Mouse (Mus musculus): ENCODE results near the gene Olfr287.

Olfr287 gene

GRCm38 (mm10) chr15:98220877-98221276 is at the start of gene Olfr287, which contains the start of gene Gm44579:
Gene Olfr287 (minus strand): TSS chr15:98221056.
Gene Gm44579 (minus strand): TSS chr15:98220977.
- CTCF ChIA-PET, result interaction anchor here in 1 of 4 experiments (2.8 kb wide), 1 partner anchor 169 kb away, joined by 7 read pairs; no protein-coding TSS in a partner anchor
- POLR2A ChIA-PET, result no interaction called here

- CTCF ChIA-PET, result no interaction called here
- POLR2A ChIA-PET, result no interaction called here
Observed at GRCm38 (mm10) chr15:98257776-98258175, 36.9 kb upstream of the Olfr287 start.

DNA sequence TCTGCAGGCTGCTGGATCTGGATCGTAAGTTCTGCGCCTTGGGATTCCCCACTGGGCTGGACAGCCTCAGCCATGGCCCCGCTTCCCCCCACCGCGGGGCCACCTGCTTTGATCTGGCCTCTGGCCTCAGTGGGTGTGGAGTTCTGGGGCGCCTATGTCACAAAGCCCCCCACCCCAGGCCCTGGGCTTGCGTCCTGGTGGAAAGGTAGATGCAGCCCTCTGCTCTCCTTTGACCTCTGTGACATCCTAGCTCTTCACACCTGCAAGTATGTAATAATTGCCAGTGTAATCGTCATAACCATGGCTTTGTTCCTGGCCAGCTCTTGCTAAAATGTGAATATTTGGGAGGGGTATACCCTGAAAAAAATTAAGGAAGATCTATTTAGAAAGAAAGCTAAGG is 36.3 kb upstream of the Olfr287 start, which contains the start of gene H1fnt:
TSS of gene H1fnt (minus strand) at position 101 of the 400 bp plus-strand sequence.
- CTCF ChIA-PET, result no interaction called here
- POLR2A ChIA-PET, result no interaction called here

GRCm38 (mm10) chr15:98256271-98256670 is 35.4 kb upstream of the Olfr287 start:
- POLR2A ChIA-PET, result no interaction called here

GRCm38 (mm10) chr15:98235442-98235841 is 14.6 kb upstream of the Olfr287 start:
- ChIA-PET CTCF (no interaction called here), POLR2A (no interaction called here)

More at GRCm38 (mm10) chr15:98256271-98256670, 35.4 kb upstream of the Olfr287 start:
- CTCF ChIA-PET, result interaction anchor here in 3 of 4 experiments (0.5 to 0.6 kb wide), 3 partner anchors 34 to 248 kb away, joined by 3 to 4 read pairs (median 4); no protein-coding TSS in a partner anchor

GRCm38 (mm10) chr15:98234350-98234749 is 13.5 kb upstream of the Olfr287 start, which contains the start of gene Olfr286:
Gene Olfr286 (minus strand): TSS chr15:98234450.
- CTCF ChIA-PET, result interaction anchor here in 1 of 4 experiments (0.6 kb wide), 1 partner anchor 188 kb away, joined by 4 read pairs; no protein-coding TSS in a partner anchor
- POLR2A ChIA-PET, result no interaction called here

DNA sequence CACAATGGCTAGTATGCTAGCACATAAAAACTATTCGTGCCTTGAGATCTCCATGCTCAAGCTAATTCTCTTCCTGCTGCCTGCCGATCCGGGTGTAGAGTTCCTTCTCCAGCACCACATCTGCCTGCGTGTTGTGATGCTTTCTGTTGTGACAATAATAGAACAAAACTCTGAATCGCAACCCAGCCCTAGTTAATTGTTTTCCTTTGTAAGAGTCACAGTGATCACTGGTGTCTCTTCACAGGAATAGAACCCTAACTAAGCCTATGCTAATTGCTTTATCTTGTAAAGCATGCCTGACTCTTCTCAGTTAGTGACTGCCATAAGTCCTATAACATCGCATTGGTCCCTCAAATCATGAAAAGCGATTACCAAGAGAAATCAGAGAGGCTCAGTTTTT is 5.2 kb upstream of the Olfr287 start:
- ChIA-PET CTCF (interaction anchor here in 2 of 4 experiments (0.6 to 0.7 kb wide), 2 partner anchors 164 to 326 kb away, joined by 3 to 4 read pairs; no protein-coding TSS in a partner anchor), POLR2A (interaction anchor here in 1 of 4 experiments (0.9 to 1.4 kb wide), 3 partner anchors 12 to 21 kb away, joined by 3 to 5 read pairs (median 4); no protein-coding TSS in a partner anchor)

DNA sequence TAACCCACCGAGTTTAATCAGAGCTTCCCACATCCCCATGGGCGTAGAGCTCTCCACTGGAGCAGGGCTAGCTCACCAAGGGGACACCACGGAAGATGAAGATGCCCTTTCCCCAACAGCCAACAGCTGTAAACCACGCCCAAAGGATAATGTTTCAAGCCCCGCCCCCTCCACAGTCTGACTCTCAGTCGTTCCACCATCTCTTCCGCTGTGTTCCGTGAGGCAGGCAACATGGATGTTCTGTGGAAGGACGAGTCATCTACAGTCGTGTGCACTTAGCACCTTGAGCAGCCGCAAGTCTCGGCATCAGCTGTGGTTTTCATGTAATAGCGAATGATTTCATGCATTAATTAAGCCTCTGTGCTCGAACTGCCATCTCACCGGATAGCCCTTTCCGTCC is 4.8 kb upstream of the Olfr287 start:
- ChIA-PET POLR2A (interaction anchor here in 1 of 4 experiments (0.9 to 1.4 kb wide), 3 partner anchors 12 to 21 kb away, joined by 3 to 5 read pairs (median 4); no protein-coding TSS in a partner anchor), CTCF (interaction anchor here in 3 of 4 experiments (0.6 to 0.7 kb wide), 3 partner anchors 164 to 1289 kb away, joined by 3 to 4 read pairs (median 4); no protein-coding TSS in a partner anchor)

DNA sequence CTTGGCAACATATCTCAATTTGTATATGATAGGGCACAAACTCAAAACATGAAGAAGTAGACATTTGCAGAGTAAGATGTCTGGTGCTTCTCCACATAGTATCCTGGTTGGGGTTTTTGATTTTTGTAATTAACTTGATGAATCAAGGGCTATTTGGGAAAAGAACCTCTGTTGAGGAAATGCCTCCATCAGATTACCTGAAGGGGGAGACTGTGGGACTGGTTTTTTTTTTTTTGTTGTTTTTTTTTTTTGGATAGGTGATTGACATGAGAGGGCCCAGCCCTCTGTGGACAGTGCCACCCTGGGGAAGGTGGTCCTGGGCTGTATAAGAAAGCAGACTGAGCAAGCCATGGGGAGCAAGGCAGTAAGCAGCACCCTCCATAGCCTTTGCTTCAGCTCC is 1.5 kb upstream of the Olfr287 start:
- CTCF ChIA-PET, result interaction anchor here in 1 of 4 experiments (2.8 kb wide), 1 partner anchor 167 kb away, joined by 7 read pairs; no protein-coding TSS in a partner anchor
- POLR2A ChIA-PET, result no interaction called here

DNA sequence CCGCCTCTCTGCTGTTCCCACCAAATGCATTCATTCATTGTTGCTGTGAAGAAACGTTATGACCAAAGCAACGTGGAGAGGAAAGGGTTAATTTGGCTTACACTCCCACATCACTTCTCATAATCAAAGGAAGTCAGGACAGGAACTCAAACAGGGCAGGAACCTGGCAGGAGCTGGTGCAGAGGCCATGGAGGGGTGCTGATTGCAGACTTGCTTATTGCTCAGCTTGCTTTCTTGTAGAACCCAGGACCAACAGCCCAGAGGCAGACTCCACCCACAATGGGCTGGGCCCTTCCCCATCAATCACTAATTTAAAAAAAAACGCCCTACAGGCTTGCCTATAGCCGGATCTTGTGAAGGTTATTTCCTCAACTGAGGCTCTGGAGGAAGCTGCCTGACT is 6.7 kb downstream of the Olfr287 start:
- POLR2A ChIA-PET, result interaction anchor here in 3 of 4 experiments (0.5 to 1.4 kb wide), 6 partner anchors 11 to 357 kb away, joined by 3 to 4 read pairs (median 4); no protein-coding TSS in a partner anchor
- CTCF ChIA-PET, result interaction anchor here in 3 of 4 experiments (0.6 to 0.7 kb wide), 5 partner anchors 121 to 547 kb away, joined by 3 to 6 read pairs (median 3); partner anchors contain the start of gene Senp1 (in 1 of the 3)

DNA sequence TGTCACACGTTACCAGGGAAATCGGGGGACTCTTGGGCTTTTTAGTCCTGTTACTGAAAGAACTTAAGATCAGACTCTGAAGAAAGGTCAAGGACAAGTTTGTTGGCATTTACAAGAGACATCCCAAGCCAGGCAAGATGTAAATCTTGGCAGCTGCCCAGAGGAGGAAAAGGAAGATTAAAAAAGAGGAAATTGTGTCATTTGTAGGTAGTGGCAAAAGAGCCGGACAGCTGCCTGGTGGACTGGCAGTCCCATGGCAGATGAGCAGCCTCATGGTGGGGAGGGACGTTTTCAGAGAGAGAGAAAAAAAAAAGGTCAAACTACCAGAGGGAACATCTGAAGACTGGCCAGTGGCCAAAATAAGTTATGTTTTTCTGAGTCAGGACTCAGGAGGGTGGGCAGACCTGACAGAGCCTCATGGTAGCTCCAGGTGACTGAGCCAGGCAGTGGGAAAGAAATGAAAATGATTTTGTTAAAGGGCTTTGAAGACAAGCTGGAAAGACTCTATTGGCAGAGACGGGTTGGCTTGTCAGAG is 7.5 kb downstream of the Olfr287 start:
- CTCF ChIA-PET, result interaction anchor here in 2 of 4 experiments (0.6 kb wide), 2 partner anchors 262 to 265 kb away, joined by 3 to 4 read pairs; no protein-coding TSS in a partner anchor
- POLR2A ChIA-PET, result interaction anchor here in 3 of 4 experiments (0.7 to 1.4 kb wide), 4 partner anchors 9 to 356 kb away, joined by 3 to 4 read pairs (median 3); no protein-coding TSS in a partner anchor

DNA sequence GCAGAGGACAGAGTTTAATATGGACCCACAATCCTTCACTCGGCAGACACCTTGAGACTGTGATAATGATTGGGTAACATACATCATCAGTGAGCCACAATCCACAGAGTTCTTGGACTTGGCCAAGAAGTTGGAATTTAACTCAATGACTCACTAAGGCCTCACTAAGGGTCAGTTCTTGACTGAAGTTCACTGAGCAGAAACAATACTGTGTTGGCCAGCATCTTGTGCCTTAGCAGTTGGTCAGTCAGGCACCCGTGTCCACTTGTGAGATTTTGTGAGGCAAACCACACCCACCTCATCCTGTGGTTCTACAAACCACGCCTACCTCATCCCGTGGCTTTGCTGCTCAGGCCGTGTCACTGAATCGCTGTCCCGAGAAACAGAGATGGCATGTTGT is 11.2 kb downstream of the Olfr287 start:
- CTCF ChIA-PET, result no interaction called here

DNA sequence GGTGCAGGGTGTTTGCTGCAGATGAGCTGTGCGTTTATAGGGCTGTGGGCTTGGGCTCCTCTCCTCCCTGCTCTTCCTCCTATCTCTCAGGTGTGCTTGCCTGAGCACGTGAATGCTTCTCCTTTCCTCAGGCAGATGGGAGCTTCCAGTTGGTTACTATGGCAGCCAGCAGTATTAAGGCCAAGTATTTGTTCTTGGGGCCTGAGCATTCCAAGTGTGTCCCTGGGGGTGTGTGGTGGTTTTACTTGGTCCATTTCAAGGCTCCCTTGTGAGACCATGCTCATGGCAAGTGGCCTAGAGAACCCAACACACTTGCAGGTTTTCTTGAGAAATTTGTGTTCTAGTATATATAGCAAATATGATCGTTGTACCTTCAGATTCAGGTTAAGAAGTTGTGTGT is 25.4 kb downstream of the Olfr287 start, which contains the start of gene Olfr288:
TSS of gene Olfr288 (minus strand) at position 101 of the 400 bp plus-strand sequence.
- CTCF ChIA-PET, result interaction anchor here in 2 of 4 experiments (0.5 to 0.7 kb wide), 2 partner anchors 14 to 318 kb away, joined by 3 read pairs; no protein-coding TSS in a partner anchor
- POLR2A ChIA-PET, result interaction anchor here in 1 of 4 experiments (1.0 kb wide), 1 partner anchor 13 kb away, joined by 3 read pairs; no protein-coding TSS in a partner anchor

More for the DNA sequence above, 11.2 kb downstream of the Olfr287 start:
- POLR2A ChIA-PET, result no interaction called here

DNA sequence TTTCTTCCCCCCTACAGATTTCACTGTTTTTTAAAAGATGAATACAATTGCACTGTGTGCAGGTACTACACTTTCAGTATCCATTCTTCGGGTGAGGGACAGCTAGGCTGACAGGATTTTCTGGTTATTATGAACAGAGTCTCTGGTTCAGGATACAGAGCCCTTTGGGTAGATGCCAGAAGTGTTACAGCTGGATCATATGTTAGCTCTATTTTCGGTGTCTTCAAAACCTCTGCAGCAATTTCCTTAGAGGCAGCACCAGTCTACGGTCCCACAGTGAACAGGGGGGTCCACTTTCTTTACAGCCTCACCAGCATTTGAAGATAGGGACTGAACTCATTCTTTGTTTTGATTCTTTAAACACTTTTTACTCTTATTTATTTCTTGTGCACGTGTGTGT is 36.4 kb downstream of the Olfr287 start:
- ChIA-PET CTCF (no interaction called here), POLR2A (no interaction called here)

GRCm38 (mm10) chr15:98181856-98182570 is 38.8 kb downstream of the Olfr287 start:
- CTCF ChIA-PET, result interaction anchor here (0.5 to 3.1 kb wide), 30 partner anchors 8 to 1267 kb away, joined by 3 to 35 read pairs (median 4); partner anchors contain the start of gene Tmem106c (in 1 of the 4)
- POLR2A ChIA-PET, result interaction anchor here in 2 of 4 experiments (0.8 to 1.5 kb wide), 15 partner anchors 9 to 1544 kb away, joined by 3 to 5 read pairs (median 3); partner anchors contain the start of genes Olfr288 (in 1 of the 2) and Senp1 (in 1 of the 2)

- ChIA-PET CTCF (interaction anchor here (0.5 to 3.1 kb wide), 34 partner anchors 8 to 1318 kb away, joined by 3 to 35 read pairs (median 4); partner anchors contain the start of gene Tmem106c (in 1 of the 4)), POLR2A (interaction anchor here in 3 of 4 experiments (0.7 to 1.5 kb wide), 18 partner anchors 9 to 1543 kb away, joined by 3 to 7 read pairs (median 3); partner anchors contain the start of genes Ccdc184 (in 1 of the 3), Pfkm (in 1 of the 3) and Senp1 (in 1 of the 3))
Observed at GRCm38 (mm10) chr15:98181132-98181711, 39.6 kb downstream of the Olfr287 start.

DNA sequence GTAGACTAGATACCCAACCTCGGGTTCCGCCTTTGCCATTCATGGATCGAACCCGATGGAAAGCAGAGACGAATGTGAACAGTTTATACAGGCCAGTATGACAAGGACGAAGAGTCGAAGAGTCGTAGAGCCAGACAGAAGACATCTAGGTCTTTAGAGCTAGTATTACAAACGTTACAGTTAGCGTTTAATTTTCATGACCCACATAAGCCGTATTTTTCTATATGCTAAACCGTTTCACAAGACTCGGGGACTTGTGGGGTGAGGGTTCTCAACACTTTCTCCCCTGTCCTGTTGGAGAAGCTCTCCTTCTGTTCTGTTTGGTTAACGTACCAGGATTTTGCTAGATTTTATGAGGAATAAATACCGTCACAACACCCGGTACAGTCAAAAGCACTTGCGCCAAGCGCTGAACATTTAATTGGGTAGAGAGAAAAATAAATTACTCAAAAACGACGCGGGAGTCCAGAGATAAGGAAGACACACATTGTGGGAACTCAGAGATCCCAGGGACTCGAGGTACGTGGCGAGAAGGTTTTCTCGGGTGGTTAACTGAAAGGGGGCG is 40.2 kb downstream of the Olfr287 start:
- POLR2A ChIA-PET, result interaction anchor here in 3 of 4 experiments (0.7 to 1.5 kb wide), 16 partner anchors 9 to 1543 kb away, joined by 3 to 7 read pairs (median 3); partner anchors contain the start of genes Ccdc184 (in 1 of the 3), Pfkm (in 1 of the 3) and Senp1 (in 1 of the 3)
- CTCF ChIA-PET, result interaction anchor here (0.5 to 3.1 kb wide), 24 partner anchors 9 to 1319 kb away, joined by 3 to 35 read pairs (median 4); partner anchors contain the start of gene Tmem106c (in 1 of the 4)

DNA sequence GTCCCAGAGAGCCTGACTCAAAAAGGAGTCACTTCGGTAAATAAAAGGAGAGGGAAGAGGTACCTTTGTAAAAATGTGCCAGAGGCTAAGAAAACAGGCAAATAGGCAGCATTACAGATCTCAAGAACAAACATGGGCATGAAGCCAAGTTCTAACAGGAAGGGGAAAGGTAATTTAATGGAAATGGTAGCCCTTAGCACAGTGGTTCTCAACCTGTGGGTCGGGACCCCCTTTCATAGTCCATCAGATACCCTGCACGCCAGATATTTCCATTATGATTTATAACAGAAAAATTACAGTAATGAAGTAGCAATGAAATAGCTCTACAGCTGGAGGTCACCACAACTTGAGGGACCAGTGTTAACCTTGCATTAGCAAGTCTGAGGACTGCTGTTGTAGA is 43.5 kb downstream of the Olfr287 start:
- ChIA-PET CTCF (interaction anchor here in 1 of 4 experiments (0.6 kb wide), 1 partner anchor 81 kb away, joined by 3 read pairs; no protein-coding TSS in a partner anchor), POLR2A (interaction anchor here in 2 of 4 experiments (0.5 to 1.0 kb wide), 2 partner anchors 22 to 539 kb away, joined by 3 read pairs; no protein-coding TSS in a partner anchor)
